Mouse (Mus musculus) stomach, embryonic 14.5 days (tissue): Measurements from ENCODE around the gene Syde1. TPM values are rescaled to one million over a fixed set of nuclear protein-coding genes. Genes with fewer than 3 reads are reported as not detected.

ENCODE experiments used
- polyA plus RNA-seq: library from polyadenylated mRNA; unstranded; fragments of >200 nt; fragmentation: Nextera tagmentation; extraction: Ambion mirVana; gene quantifications from 2 replicates; pipeline ENCODE4 v1.2.1, GENCODE M21; 2014

Gene Syde1
- polyA plus RNA-seq, 1 experiment from 2014 or later: 19.1 TPM

Other genes with a start within 250 kb of the Syde1 start
- 41.9 and 54.3 TPM in 2 replicates for gene Agpat3, start 239.5 kb downstream of the Syde1 start, polyA plus RNA-seq
- 213 and 240 TPM in 2 replicates for gene Rrp1, start 178.9 kb downstream of the Syde1 start, polyA plus RNA-seq
- 419 and 443 TPM in 2 replicates for gene Cstb, start 166.3 kb downstream of the Syde1 start, polyA plus RNA-seq
- gene Pdxk, start 127.0 kb downstream of the Syde1 start, polyA plus RNA-seq: 6.5 and 7.1 TPM in 2 replicates
- gene Olfr1358, start 74.5 kb downstream of the Syde1 start, polyA plus RNA-seq: not detected in 2 replicates
- gene Ilvbl, start 17.6 kb downstream of the Syde1 start, polyA plus RNA-seq: 36.0 and 44.4 TPM in 2 replicates
- gene Olfr1357, start 26.1 kb upstream of the Syde1 start, polyA plus RNA-seq: not detected in 2 replicates
- gene Casp14, start 126.3 kb upstream of the Syde1 start, polyA plus RNA-seq: 0.45 and 0.61 TPM in 2 replicates
- gene Ccdc105, start 161.1 kb upstream of the Syde1 start, polyA plus RNA-seq: not detected in 2 replicates
- gene Slc1a6, start 188.5 kb upstream of the Syde1 start, polyA plus RNA-seq: 0.78 and 1.1 TPM in 2 replicates